Mouse (Mus musculus): Measurements from ENCODE around the gene Olfr1133. TPM values are rescaled to one million over a fixed set of nuclear protein-coding genes. Genes with fewer than 3 reads are reported as not detected.

Olfr1133 gene
- polyA plus RNA-seq (2017; shearing (Covaris generic)), result under 1 TPM in 1 of 2 experiments, not detected in 1; 0.53 TPM

DNA sequence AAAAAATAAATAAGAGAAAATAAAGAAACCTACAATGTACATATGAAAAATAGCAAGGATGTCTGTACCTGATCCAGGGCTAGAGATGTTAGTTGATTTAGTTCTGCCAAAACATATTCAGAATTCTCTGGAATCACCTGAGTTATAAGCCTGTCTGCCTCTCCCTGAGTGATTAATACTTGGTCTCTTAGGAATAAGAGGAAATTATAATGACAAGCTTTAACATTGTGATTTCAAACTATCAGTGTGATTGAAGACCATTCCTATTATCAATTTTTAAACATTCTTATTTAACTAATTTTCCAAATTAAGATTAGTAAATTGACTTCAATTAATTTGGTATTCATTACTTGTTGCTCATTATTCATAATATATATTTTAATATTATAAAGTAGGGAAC lies at the start of gene Olfr1133:
TSS of gene Olfr1133 (minus strand) at position 101 of the 400 bp plus-strand sequence.

DNA sequence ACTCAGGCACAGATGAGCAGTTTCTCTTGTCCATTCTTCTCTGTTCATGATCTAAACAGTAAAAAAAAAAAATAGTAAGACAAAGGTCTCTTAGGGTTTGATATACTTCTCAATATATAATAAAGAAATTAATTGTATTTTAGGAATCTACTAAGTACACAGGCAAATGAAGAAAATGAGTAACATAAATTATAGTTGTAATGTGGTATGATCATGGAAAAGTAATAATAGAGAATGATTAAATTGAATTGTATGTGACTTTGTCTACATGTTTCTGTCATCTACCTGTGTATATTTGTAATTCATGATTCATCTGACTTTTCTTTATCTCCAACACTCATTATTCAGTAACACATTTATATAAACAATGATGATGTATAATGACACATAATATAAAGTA lies 46.7 kb upstream of the Olfr1133 start, which contains the start of gene Olfr1136:
TSS of gene Olfr1136 (minus strand) at position 101 of the 400 bp plus-strand sequence.

DNA sequence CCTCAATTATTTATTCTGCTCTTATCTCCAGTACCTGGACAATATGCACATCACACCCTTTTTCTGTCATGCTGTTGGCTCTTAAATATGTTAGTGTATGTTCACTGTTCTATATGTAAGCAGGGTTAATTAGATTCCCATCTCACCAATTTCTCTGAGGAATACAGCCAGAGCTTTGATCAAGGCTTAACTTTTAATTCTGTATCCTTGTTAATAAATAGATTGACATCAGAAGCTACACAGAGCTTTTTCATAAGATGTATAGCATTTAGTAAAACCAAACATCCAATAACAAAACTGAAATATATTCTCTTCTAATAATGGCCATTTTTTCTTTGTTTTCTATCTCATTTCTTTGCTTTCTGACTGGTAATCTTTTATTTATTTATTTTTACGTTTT lies 26.4 kb upstream of the Olfr1133 start, which contains the start of gene Olfr1135:
TSS of gene Olfr1135 (minus strand) at position 101 of the 400 bp plus-strand sequence.

DNA sequence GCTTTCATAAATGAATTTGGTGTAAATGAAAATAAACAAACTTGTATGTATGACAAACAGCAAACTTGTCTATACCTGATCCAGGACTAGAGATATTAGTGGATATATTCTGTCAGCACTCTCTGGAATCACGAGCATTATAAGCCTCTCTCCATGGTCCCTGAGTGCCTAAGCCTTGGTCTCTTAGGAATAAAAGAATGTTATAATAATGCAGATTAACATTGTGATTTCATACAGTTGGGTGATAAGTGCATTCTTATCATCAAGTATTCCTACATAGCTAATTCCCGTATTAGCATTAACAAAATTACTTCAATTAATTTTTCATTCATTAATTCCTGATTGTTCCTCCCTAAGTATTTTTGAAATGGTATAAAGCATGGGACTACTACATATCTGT lies 11.2 kb upstream of the Olfr1133 start, which contains the start of gene Olfr1134:
TSS of gene Olfr1134 (minus strand) at position 101 of the 400 bp plus-strand sequence.

DNA sequence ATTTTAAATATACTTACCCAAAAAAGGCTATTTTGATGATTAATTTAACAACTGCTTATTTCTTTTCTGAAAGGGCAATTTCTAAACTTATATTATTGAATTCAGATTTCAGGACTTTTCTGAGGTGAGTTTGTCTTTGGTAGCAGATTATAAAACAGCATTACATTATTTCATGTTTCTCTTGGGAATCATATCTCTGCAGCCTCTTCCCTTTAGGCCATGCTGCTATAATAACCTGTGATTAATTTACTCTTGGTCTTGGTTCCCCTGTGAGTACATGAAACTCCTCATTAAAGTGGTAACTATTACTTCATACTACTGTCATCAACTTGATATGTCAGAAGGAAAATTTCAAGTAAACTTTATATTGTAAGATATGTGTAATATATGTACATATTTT lies 9.7 kb downstream of the Olfr1133 start, which contains the start of gene Olfr1132:
TSS of gene Olfr1132 (minus strand) at position 101 of the 400 bp plus-strand sequence.

DNA sequence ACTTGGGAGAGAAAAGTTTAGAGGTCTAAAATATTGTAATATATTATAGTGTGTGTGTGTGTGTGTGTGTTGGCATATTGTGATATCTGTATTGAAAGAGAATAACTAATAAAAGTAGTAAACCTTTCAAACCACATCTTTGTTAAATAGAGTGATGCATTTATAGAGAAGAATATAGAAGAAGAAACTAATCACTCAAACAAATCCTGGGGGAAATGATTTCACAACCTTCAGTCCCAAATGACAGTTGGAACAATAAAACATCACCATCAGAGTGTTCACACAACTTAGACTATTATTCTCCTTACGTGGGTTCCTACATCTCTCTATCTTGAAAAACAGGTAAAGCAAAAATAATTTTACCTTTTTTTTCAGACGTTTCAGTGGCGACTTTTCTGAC lies 20.4 kb downstream of the Olfr1133 start, which contains the start of gene Olfr1131:
TSS of gene Olfr1131 (plus strand) at position 301 of the 400 bp plus-strand sequence.

DNA sequence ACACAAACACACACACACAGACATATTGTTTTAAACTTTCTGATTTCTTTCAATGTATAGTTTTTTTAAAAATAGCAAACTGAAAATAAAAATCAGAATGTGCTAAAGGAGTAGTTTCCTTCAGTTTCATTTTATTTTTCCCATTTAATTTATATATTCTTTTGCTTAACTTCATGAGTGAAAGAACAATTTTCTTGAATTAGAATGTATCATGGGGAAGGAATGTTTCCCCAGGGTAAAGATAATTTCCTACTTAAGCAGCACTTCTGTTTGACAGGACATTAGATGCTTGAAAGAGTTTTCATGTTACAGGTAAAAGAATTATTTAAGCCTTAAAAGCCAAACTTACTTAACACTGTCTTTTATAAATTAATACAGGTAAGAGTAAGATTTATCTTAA lies 41.3 kb downstream of the Olfr1133 start, which contains the start of gene Olfr1130:
TSS of gene Olfr1130 (plus strand) at position 301 of the 400 bp plus-strand sequence.

Other genes with a start within 250 kb of the Olfr1133 start
- gene Olfr1123, start 230.7 kb downstream of the Olfr1133 start, polyA plus RNA-seq (2017; shearing (Covaris generic)), result under 1 TPM in 1 of 2 experiments, not detected in 1; 0.22 TPM
- under 1 TPM; 0.13 to 0.14 TPM for gene Olfr1124, start 217.1 kb downstream of the Olfr1133 start, polyA plus RNA-seq (2017; shearing (Covaris generic))
- gene Olfr1126, start 193.4 kb downstream of the Olfr1133 start, polyA plus RNA-seq (2017; shearing (Covaris generic)), result not detected
- gene Pramel7, start 150.3 kb downstream of the Olfr1133 start, polyA plus RNA-seq (2017; shearing (Covaris generic)), result under 1 TPM in 1 of 2 experiments, not detected in 1; 0.27 TPM
- gene Pramel6, start 140.8 kb downstream of the Olfr1133 start, polyA plus RNA-seq (2017; shearing (Covaris generic)), result not detected
- not detected for gene Olfr153, start 115.6 kb downstream of the Olfr1133 start, polyA plus RNA-seq (2017; shearing (Covaris generic))
- gene Olfr1128, start 101.8 kb downstream of the Olfr1133 start, polyA plus RNA-seq (2017; shearing (Covaris generic)), result not detected
- gene Olfr1129, start 73.5 kb downstream of the Olfr1133 start, polyA plus RNA-seq (2017; shearing (Covaris generic)), result not detected
- not detected for gene Olfr1130, start 41.2 kb downstream of the Olfr1133 start, polyA plus RNA-seq (2017; shearing (Covaris generic))
- gene Olfr1131, start 20.3 kb downstream of the Olfr1133 start, polyA plus RNA-seq (2017; shearing (Covaris generic)), result under 1 TPM in 1 of 2 experiments, not detected in 1; 0.23 TPM
- gene Olfr1132, start 9.8 kb downstream of the Olfr1133 start, polyA plus RNA-seq (2017; shearing (Covaris generic)), result under 1 TPM in 1 of 2 experiments, not detected in 1; 0.25 TPM
- not detected for gene Olfr1134, start 11.1 kb upstream of the Olfr1133 start, polyA plus RNA-seq (2017; shearing (Covaris generic))
- gene Olfr1135, start 26.3 kb upstream of the Olfr1133 start, polyA plus RNA-seq (2017; shearing (Covaris generic)), result not detected
- gene Olfr1136, start 46.6 kb upstream of the Olfr1133 start, polyA plus RNA-seq (2017; shearing (Covaris generic)), result not detected
- gene Olfr1137, start 65.8 kb upstream of the Olfr1133 start, polyA plus RNA-seq (2017; shearing (Covaris generic)), result not detected
- under 1 TPM in 1 of 2 experiments, not detected in 1; 0.11 TPM for gene Olfr1138, start 92.6 kb upstream of the Olfr1133 start, polyA plus RNA-seq (2017; shearing (Covaris generic))
- under 1 TPM in 1 of 2 experiments, not detected in 1; 0.31 TPM for gene Olfr1140, start 96.4 kb upstream of the Olfr1133 start, polyA plus RNA-seq (2017; shearing (Covaris generic))
- not detected for gene Olfr1141, start 106.6 kb upstream of the Olfr1133 start, polyA plus RNA-seq (2017; shearing (Covaris generic))
- not detected for gene Olfr152, start 132.1 kb upstream of the Olfr1133 start, polyA plus RNA-seq (2017; shearing (Covaris generic))
- gene Olfr1143, start 153.2 kb upstream of the Olfr1133 start, polyA plus RNA-seq (2017; shearing (Covaris generic)), result not detected
- not detected for gene Olfr1145, start 162.4 kb upstream of the Olfr1133 start, polyA plus RNA-seq (2017; shearing (Covaris generic))
- gene Olfr1148, start 183.2 kb upstream of the Olfr1133 start, polyA plus RNA-seq (2017; shearing (Covaris generic)), result under 1 TPM; 0.27 to 0.42 TPM
- not detected for gene Olfr1150-ps1, start 196.6 kb upstream of the Olfr1133 start, polyA plus RNA-seq (2017; shearing (Covaris generic))
- gene Olfr1151, start 208.5 kb upstream of the Olfr1133 start, polyA plus RNA-seq (2017; shearing (Covaris generic)), result under 1 TPM in 1 of 2 experiments, not detected in 1; 0.45 TPM
- gene Olfr1152, start 219.1 kb upstream of the Olfr1133 start, polyA plus RNA-seq (2017; shearing (Covaris generic)), result under 1 TPM in 1 of 2 experiments, not detected in 1; 0.06 TPM
- under 1 TPM in 1 of 2 experiments, not detected in 1; 0.22 TPM for gene Olfr1153, start 247.6 kb upstream of the Olfr1133 start, polyA plus RNA-seq (2017; shearing (Covaris generic))

All from activated CD4-positive, CD25-positive, alpha-beta regulatory T cell (primary cell).